Mouse (Mus musculus) R1 (cell line): ENCODE measurements around the gene Rnf146.

Experiments
- DNase-seq: peaks from one replicate; pipeline ENCODE4 v3.0.0-alpha.2; 2018; ENCODE audit warnings: low read depth, low spot score

Rnf146 gene

GRCm38 (mm10) chr10:29362197-29362900 lies at the start of gene Rnf146:
Gene Rnf146 (minus strand): TSS chr10:29362442.
- peak; percentile 67 for DNase-seq

- DNase-seq = no peak
Observed at GRCm38 (mm10) chr10:29402656-29403268, 40.5 kb upstream of the Rnf146 start.

GRCm38 (mm10) chr10:29394890-29395289 lies 32.6 kb upstream of the Rnf146 start:
- DNase-seq = peak; percentile 72

GRCm38 (mm10) chr10:29381558-29381957 lies 19.3 kb upstream of the Rnf146 start:
- no peak for DNase-seq

GRCm38 (mm10) chr10:29374065-29374464 lies 11.8 kb upstream of the Rnf146 start:
- no peak for DNase-seq

GRCm38 (mm10) chr10:29361464-29362196 lies 612 bp downstream of the Rnf146 start:
- peak; percentile 76 for DNase-seq

- DNase-seq = no peak
Observed at GRCm38 (mm10) chr10:29361095-29361463, 1.2 kb downstream of the Rnf146 start.

- no peak for DNase-seq
Observed at GRCm38 (mm10) chr10:29354183-29354582, 8.1 kb downstream of the Rnf146 start.

GRCm38 (mm10) chr10:29352575-29352974 lies 9.7 kb downstream of the Rnf146 start:
- DNase-seq = no peak

GRCm38 (mm10) chr10:29351420-29351819 lies 10.8 kb downstream of the Rnf146 start:
- no peak for DNase-seq

- no peak for DNase-seq
Observed at GRCm38 (mm10) chr10:29346638-29347037, 15.6 kb downstream of the Rnf146 start.

GRCm38 (mm10) chr10:29344232-29344631 lies 18.0 kb downstream of the Rnf146 start:
- DNase-seq = no peak

GRCm38 (mm10) chr10:29338355-29339056 lies 23.7 kb downstream of the Rnf146 start:
- peak; percentile 77 for DNase-seq

- no peak for DNase-seq
Observed at GRCm38 (mm10) chr10:29333836-29334235, 28.4 kb downstream of the Rnf146 start.

GRCm38 (mm10) chr10:29324817-29325216 lies 37.4 kb downstream of the Rnf146 start:
- DNase-seq = no peak

GRCm38 (mm10) chr10:29313905-29314304 lies 48.3 kb downstream of the Rnf146 start:
- DNase-seq = no peak

- DNase-seq = peak; percentile 94
Observed at GRCm38 (mm10) chr10:29313064-29313638, 49.1 kb downstream of the Rnf146 start, which contains the start of gene Echdc1. Gene Echdc1 (plus strand): TSS chr10:29313166.

GRCm38 (mm10) chr10:29311480-29312219 lies 50.6 kb downstream of the Rnf146 start:
- DNase-seq = no peak

GRCm38 (mm10) chr10:29302230-29302629 lies 60.0 kb downstream of the Rnf146 start:
- DNase-seq = no peak
